Mouse (Mus musculus) CH12.LX (cell line): Measurements from ENCODE around the gene Rptn. TPM values are rescaled to one million over a fixed set of nuclear protein-coding genes. Genes with fewer than 3 reads are reported as not detected.

ENCODE experiments used
- DNase-seq: peaks from one replicate; pipeline ENCODE4 v3.0.0-alpha.2; 2013; ENCODE audit errors: extremely low read depth
- H3K27ac ChIP-seq: 2 replicates; pipeline ENCODE4 v1.5.1; 2012; ENCODE audit warnings: low read depth, mild to moderate bottlenecking, control low read depth, moderate library complexity; ENCODE audit not compliant: insufficient read depth
- H3K27me3 ChIP-seq: replicated peaks from 2 replicates; pipeline ENCODE3; 2012; ENCODE audit warnings: inconsistent platforms
- H3K36me3 ChIP-seq, 2 experiments: replicated peaks in 1 of 2; 2 replicates each; pipeline versions ENCODE3 to v1.6.1; 2012; ENCODE audit warnings: inconsistent platforms in 1 of 2, low read length in 1 of 2, mild to moderate bottlenecking in 1 of 2, mixed read lengths in 1 of 2, moderate library complexity in 1 of 2; ENCODE audit not compliant: control insufficient read depth in 1 of 2, insufficient read depth in 1 of 2
- H3K4me1 ChIP-seq, 2 experiments: 2 replicates each; pipeline ENCODE4 v1.6.1; 2012; ENCODE audit warnings: inconsistent platforms in 1 of 2, moderate library complexity in 1 of 2; ENCODE audit not compliant: insufficient read depth in 2 of 2, control insufficient read depth in 1 of 2
- H3K4me2 ChIP-seq: 2 replicates; pipeline ENCODE4 v1.6.1; 2012; ENCODE audit warnings: low read depth, mild to moderate bottlenecking, control low read depth; ENCODE audit not compliant: poor library complexity, insufficient read depth, severe bottlenecking
- H3K4me3 ChIP-seq, 3 experiments: fragments of 150-350 bp in 1 of 3; sonication (generic) in 1 of 3; replicated peaks in 1 of 3; 2 replicates each; pipeline versions ENCODE3 to v1.5.1; 2011 to 2012; ENCODE audit warnings: low read depth in 2 of 3, low read length in 2 of 3, mild to moderate bottlenecking in 2 of 3, moderate library complexity in 2 of 3, control low read depth in 1 of 3, improper control_type of control experiment in 1 of 3, inconsistent platforms in 1 of 3, mixed read lengths in 1 of 3; ENCODE audit not compliant: poor library complexity in 1 of 3
- H3K79me2 ChIP-seq: replicated peaks from 2 replicates; pipeline ENCODE4 v1.6.1; 2012; ENCODE audit warnings: mild to moderate bottlenecking, moderate library complexity; ENCODE audit not compliant: control insufficient read depth, poor library complexity, insufficient read depth, severe bottlenecking; ENCODE audit errors: extremely low read depth
- H3K9ac ChIP-seq: 2 replicates; pipeline ENCODE4 v1.6.1; 2012; ENCODE audit warnings: low read depth, mild to moderate bottlenecking, control low read depth, moderate library complexity; ENCODE audit not compliant: insufficient read depth
- H3K9me3 ChIP-seq: replicated peaks from 2 replicates; pipeline ENCODE3; 2012; ENCODE audit warnings: low read length, inconsistent platforms, mixed read lengths
- CHD1 ChIP-seq: IDR thresholded peaks from 2 replicates; pipeline ENCODE4 v1.6.1; 2012; ENCODE audit warnings: low read depth, low read length, improper control_type of control experiment, inconsistent platforms
- CHD2 ChIP-seq: IDR thresholded peaks from 2 replicates; pipeline ENCODE4 v1.6.1; 2011; ENCODE audit warnings: low read length, improper control_type of control experiment
- CTCF ChIP-seq, 2 experiments: IDR thresholded peaks in 1 of 2; conservative IDR thresholded peaks in 1 of 2; 2 replicates each; pipeline ENCODE4 v1.5.1; 2011 to 2012; ENCODE audit warnings: low read depth in 2 of 2, low read length in 2 of 2, improper control_type of control experiment in 1 of 2, inconsistent platforms in 1 of 2, mild to moderate bottlenecking in 1 of 2, moderate library complexity in 1 of 2
- E2F4 ChIP-seq: IDR thresholded peaks from 2 replicates; pipeline ENCODE4 v1.6.1; 2011; ENCODE audit warnings: low read depth, low read length, improper control_type of control experiment; ENCODE audit not compliant: insufficient replicate concordance
- EP300 ChIP-seq: IDR thresholded peaks from 2 replicates; pipeline ENCODE4 v1.6.1; 2011; ENCODE audit warnings: low read length, improper control_type of control experiment
- GABPA ChIP-seq: IDR thresholded peaks from 2 replicates; pipeline ENCODE4 v1.6.1; 2012; ENCODE audit warnings: low read depth, low read length, improper control_type of control experiment, inconsistent platforms; ENCODE audit not compliant: insufficient replicate concordance
- IRF4 ChIP-seq: IDR thresholded peaks from 2 replicates; pipeline ENCODE4 v1.6.1; 2014; ENCODE audit warnings: low read depth, mild to moderate bottlenecking, inconsistent platforms, low read length, improper control_type of control experiment
- JUN ChIP-seq: IDR thresholded peaks from 2 replicates; pipeline ENCODE4 v1.6.1; 2011; ENCODE audit warnings: low read depth, mild to moderate bottlenecking, low read length, improper control_type of control experiment, moderate library complexity; ENCODE audit not compliant: insufficient read depth
- JUND ChIP-seq: conservative IDR thresholded peaks from 2 replicates; pipeline ENCODE4 v1.6.1; 2011; ENCODE audit warnings: low read depth, low read length, improper control_type of control experiment
- MAFK ChIP-seq: IDR thresholded peaks from 2 replicates; pipeline ENCODE4 v1.6.1; 2011; ENCODE audit warnings: low read length, improper control_type of control experiment; ENCODE audit not compliant: insufficient replicate concordance
- MAZ ChIP-seq: IDR thresholded peaks from 2 replicates; pipeline ENCODE4 v1.6.1; 2012; ENCODE audit warnings: low read depth, mild to moderate bottlenecking, inconsistent platforms, low read length, improper control_type of control experiment, moderate library complexity
- MEF2A ChIP-seq: IDR thresholded peaks from 2 replicates; pipeline ENCODE4 v1.6.1; 2014; ENCODE audit warnings: low read depth, mild to moderate bottlenecking, inconsistent platforms, low read length, improper control_type of control experiment, borderline replicate concordance
- MXI1 ChIP-seq: IDR thresholded peaks from 2 replicates; pipeline ENCODE4 v1.6.1; 2011; ENCODE audit warnings: mild to moderate bottlenecking, low read depth, low read length, improper control_type of control experiment
- NELFE ChIP-seq: IDR thresholded peaks from 2 replicates; pipeline ENCODE4 v1.6.1; 2011; ENCODE audit warnings: low read depth, low read length, improper control_type of control experiment
- NRF1 ChIP-seq: IDR thresholded peaks from 2 replicates; pipeline ENCODE4 v1.6.1; 2014; ENCODE audit warnings: low read depth, mild to moderate bottlenecking, inconsistent platforms, low read length, improper control_type of control experiment, moderate library complexity
- PAX5 ChIP-seq: IDR thresholded peaks from 2 replicates; pipeline ENCODE4 v1.6.1; 2012; ENCODE audit warnings: low read length, inconsistent platforms, mixed read lengths
- RCOR1 ChIP-seq: conservative IDR thresholded peaks from 2 replicates; pipeline ENCODE4 v1.6.1; 2012; ENCODE audit warnings: low read depth, mild to moderate bottlenecking, inconsistent platforms, low read length, improper control_type of control experiment
- SIN3A ChIP-seq: IDR thresholded peaks from 2 replicates; pipeline ENCODE4 v1.6.1; 2012; ENCODE audit warnings: low read length, improper control_type of control experiment, inconsistent platforms
- SMC3 ChIP-seq: IDR thresholded peaks from 2 replicates; pipeline ENCODE4 v1.6.1; 2011; ENCODE audit warnings: low read depth, low read length, improper control_type of control experiment
- TCF12 ChIP-seq: IDR thresholded peaks from 2 replicates; pipeline ENCODE4 v1.6.1; 2014; ENCODE audit warnings: low read depth, mild to moderate bottlenecking, inconsistent platforms, low read length, improper control_type of control experiment
- UBTF ChIP-seq: IDR thresholded peaks from 2 replicates; pipeline ENCODE4 v1.6.1; 2012; ENCODE audit warnings: low read depth, mild to moderate bottlenecking, inconsistent platforms, low read length, improper control_type of control experiment, moderate library complexity
- USF1 ChIP-seq: IDR thresholded peaks from 2 replicates; pipeline ENCODE4 v1.6.1; 2014; ENCODE audit warnings: low read depth, mild to moderate bottlenecking, inconsistent platforms, low read length, improper control_type of control experiment
- USF2 ChIP-seq: conservative IDR thresholded peaks from 2 replicates; pipeline ENCODE4 v1.6.1; 2011; ENCODE audit warnings: low read depth, low read length, improper control_type of control experiment
- ZC3H11A ChIP-seq: IDR thresholded peaks from 2 replicates; pipeline ENCODE4 v1.6.1; 2012; ENCODE audit warnings: low read depth, mild to moderate bottlenecking, inconsistent platforms, low read length, improper control_type of control experiment
- ZNF384 ChIP-seq: IDR thresholded peaks from 2 replicates; pipeline ENCODE4 v1.6.1; 2012; ENCODE audit warnings: low read depth, low read length, improper control_type of control experiment, inconsistent platforms
- dilution Hi-C: fragments of 300-500 bp; cut with MboI; formaldehyde crosslinking; loops from 2 replicates; pipeline ENCODE4 v1.14.3; 2020; ENCODE audit warnings: low sequenced_read_pairs; ENCODE audit not compliant: extremely low pct_unique_long_range_greater_than_20kb, extremely low pct_ligation_motif_present
- in situ Hi-C: fragments of 300-500 bp; cut with MboI; formaldehyde crosslinking; loops from 3 replicates; pipeline ENCODE4 v1.14.3; 2019; ENCODE audit warnings: low sequenced_read_pairs, low pct_ligation_motif_present, low pct_unique_long_range_greater_than_20kb, mixed read lengths
- polyA plus RNA-seq: library from polyadenylated mRNA; unstranded; fragments of >175 nt; gene quantifications from 2 replicates; pipeline ENCODE4 v1.2.1, GENCODE M21; 2012; ENCODE audit warnings: low read depth; ENCODE audit not compliant: insufficient read length
- total RNA-seq, 2 experiments: library from RNA; depleted of rRNA; stranded (reverse); fragments of 300-350 nt in 1 of 2; fragments of >200 nt in 1 of 2; gene quantifications; 2 replicates each; pipeline ENCODE4 v1.2.3; 2012 to 2014

The Rptn gene
- total and polyA plus RNA-seq, 3 experiments: not detected

- TF ChIP-seq SIN3A (0 out of 2 replicates have a peak, but pooled peaks have one; percentile 20), CHD1 (no peak), ZNF384 (no peak), IRF4 (0 out of 2 replicates have a peak, but pooled peaks have one; percentile 19), PAX5 (no peak), ZC3H11A (peak; percentile 77), USF2 (no peak), EP300 (peak; percentile 22; the same call in 1 of the 2 replicates), GABPA (no peak)
Observed at GRCm38 (mm10) chr3:93361933-93362574, 31.4 kb upstream of the Rptn start (continued).

- Histone ChIP-seq H3K27ac (no peak overlapping the region), H3K4me1 (peaks cover 0 to 10% of the 10 kb centered on the region in 2 experiments; a peak in 2 of 4 replicates), H3K9ac (no peak overlapping the region), H3K9me3 (no peaks in the 10 kb centered on the region), H3K27me3 (no peaks in the 10 kb centered on the region), H3K4me2 (no peak overlapping the region), H3K79me2 (no peaks in the 10 kb centered on the region), H3K36me3 (no peaks in the 10 kb centered on the region), H3K4me3 (no peak overlapping the region)
- dilution Hi-C loops: no loop called here
- TF ChIP-seq CHD2: no peak
- TF ChIP-seq MXI1: no peak
- no peak for TF ChIP-seq TCF12
- TF ChIP-seq UBTF: no peak
- TF ChIP-seq MAFK: no peak
- TF ChIP-seq NRF1: no peak
- no peak for TF ChIP-seq USF1
- TF ChIP-seq RCOR1: no peak
- TF ChIP-seq SMC3: no peak
- no peak for TF ChIP-seq MAZ
- TF ChIP-seq JUND: no peak
- TF ChIP-seq USF2: no peak
- TF ChIP-seq NELFE: no peak
- no peak for TF ChIP-seq MEF2A
- no peak for TF ChIP-seq E2F4
- TF ChIP-seq JUN: no peak
- no peak for TF ChIP-seq CTCF (conservative IDR thresholded peaks at IDR 0.05 in 1 of 2, IDR thresholded peaks at IDR 0.05 in 1 of 2; ENCODE audit: low read depth in 2 of 2, low read length in 2 of 2)
- no peak for TF ChIP-seq IRF4
- TF ChIP-seq CHD1: no peak
- in situ Hi-C loops: loop anchor here (10.0 kb wide), 2 partner anchors 128 to 238 kb away; no protein-coding TSS in a partner anchor
- no peak for DNase-seq
Observed at GRCm38 (mm10) chr3:93366966-93367575, 26.4 kb upstream of the Rptn start.
